Mouse (Mus musculus) midbrain, embryonic 15.5 days (tissue): ENCODE measurements at regions not wholly inside any gene's neighbourhood (a gene's known extent, or its start where the extent isn't known, plus 50 kb on each side); places are given as distances from the start of the nearest gene placed in this dataset.

Experiments
- ATAC-seq: fragments of 200-750 bp; cut with Nextera tagmentation; replicated peaks from 2 replicates; pipeline ENCODE4 v1.8.0; 2017; ENCODE audit warnings: moderate TSS enrichment
- H3K27ac ChIP-seq: fragments of 300-500 bp; sonication (generic); 2 replicates; pipeline ENCODE4 v1.5.1; 2015; ENCODE audit warnings: mild to moderate bottlenecking, inconsistent platforms
- H3K27me3 ChIP-seq: fragments of 300-500 bp; sonication (generic); replicated peaks from 2 replicates; pipeline ENCODE4 v1.6.1; 2015; ENCODE audit warnings: inconsistent platforms
- H3K36me3 ChIP-seq: fragments of 300-500 bp; sonication (generic); replicated peaks from 2 replicates; pipeline ENCODE4 v1.6.1; 2015; ENCODE audit warnings: inconsistent platforms
- H3K4me1 ChIP-seq: fragments of 300-500 bp; sonication (generic); 2 replicates; pipeline ENCODE4 v1.6.1; 2015; ENCODE audit warnings: inconsistent platforms
- H3K4me2 ChIP-seq: fragments of 300-500 bp; sonication (generic); 2 replicates; pipeline ENCODE4 v1.6.1; 2015; ENCODE audit warnings: inconsistent platforms, mild to moderate bottlenecking, moderate library complexity
- H3K4me3 ChIP-seq: fragments of 300-500 bp; sonication (generic); 2 replicates; pipeline ENCODE4 v1.5.1; 2015; ENCODE audit warnings: mild to moderate bottlenecking, inconsistent platforms
- H3K9ac ChIP-seq: fragments of 300-500 bp; sonication (generic); 2 replicates; pipeline ENCODE4 v1.6.1; 2015; ENCODE audit warnings: mild to moderate bottlenecking, inconsistent platforms
- H3K9me3 ChIP-seq: fragments of 300-500 bp; sonication (generic); 2 replicates; pipeline ENCODE4 v1.6.1; 2016; ENCODE audit warnings: inconsistent platforms
- WGBS: fragments of 180-500 bp; shearing (Covaris S2); methylation state at CpG from one replicate; pipeline ENCODE4 v1.1.7; 2015; ENCODE audit warnings: mixed read lengths; 5-methylcytosine and 5-hydroxymethylcytosine counted together

GRCm38 (mm10) chr1:120767054-120767453 is 164.8 kb downstream of the En1 start:
- 87% methylated on average over 2 of the region's 2 CpGs for WGBS
- no peaks in the 10 kb centered on the region for H3K9me3 ChIP-seq
- H3K4me3 ChIP-seq = no peak overlapping the region
- no peak overlapping the region for H3K27ac ChIP-seq
- no peaks in the 10 kb centered on the region for H3K4me1 ChIP-seq
- ATAC-seq = no peak
- no peak overlapping the region for H3K4me2 ChIP-seq
- H3K27me3 ChIP-seq = no peaks in the 10 kb centered on the region
- H3K36me3 ChIP-seq = no peaks in the 10 kb centered on the region
- H3K9ac ChIP-seq = no peak overlapping the region

GRCm38 (mm10) chr1:120771269-120771668 is 169.1 kb downstream of the En1 start:
- H3K27ac ChIP-seq = no peak overlapping the region
- no peak for ATAC-seq

GRCm38 (mm10) chr1:120776906-120777305 is 174.7 kb downstream of the En1 start:
- no peak overlapping the region for H3K4me3 ChIP-seq
- H3K27me3 ChIP-seq = no peaks in the 10 kb centered on the region
- no peak for ATAC-seq
- no peak overlapping the region for H3K27ac ChIP-seq
- H3K4me1 ChIP-seq = no peaks in the 10 kb centered on the region
- no peak overlapping the region for H3K4me2 ChIP-seq
- no peak overlapping the region for H3K9ac ChIP-seq
- H3K9me3 ChIP-seq = no peaks in the 10 kb centered on the region
- no peaks in the 10 kb centered on the region for H3K36me3 ChIP-seq
- WGBS = 80% methylated on average over 2 of the region's 2 CpGs

More at GRCm38 (mm10) chr1:120771269-120771668, 169.1 kb downstream of the En1 start:
- no peaks in the 10 kb centered on the region for H3K27me3 ChIP-seq
- no peak overlapping the region for H3K9ac ChIP-seq
- H3K4me2 ChIP-seq = no peak overlapping the region
- no peaks in the 10 kb centered on the region for H3K4me1 ChIP-seq
- H3K4me3 ChIP-seq = no peak overlapping the region
- no peaks in the 10 kb centered on the region for H3K36me3 ChIP-seq
- H3K9me3 ChIP-seq = no peaks in the 10 kb centered on the region
- 78% methylated on average over 2 of the region's 2 CpGs for WGBS

GRCm38 (mm10) chr1:120777468-120777867 is 175.2 kb downstream of the En1 start:
- H3K27me3 ChIP-seq = no peaks in the 10 kb centered on the region
- H3K4me2 ChIP-seq = no peak overlapping the region
- WGBS = 93% methylated on average over 2 of the region's 2 CpGs
- no peak overlapping the region for H3K27ac ChIP-seq
- no peaks in the 10 kb centered on the region for H3K4me1 ChIP-seq
- H3K9me3 ChIP-seq = no peaks in the 10 kb centered on the region
- no peaks in the 10 kb centered on the region for H3K36me3 ChIP-seq
- ATAC-seq = no peak
- H3K4me3 ChIP-seq = no peak overlapping the region
- no peak overlapping the region for H3K9ac ChIP-seq

- no peak overlapping the region for H3K9ac ChIP-seq
- WGBS = 71% methylated on average over 14 of the region's 14 CpGs
- H3K36me3 ChIP-seq = no peaks in the 10 kb centered on the region
- H3K4me1 ChIP-seq = no peaks in the 10 kb centered on the region
- H3K4me3 ChIP-seq = no peak overlapping the region
- H3K4me2 ChIP-seq = no peak overlapping the region
- H3K9me3 ChIP-seq = no peaks in the 10 kb centered on the region
- H3K27me3 ChIP-seq = no peaks in the 10 kb centered on the region
- H3K27ac ChIP-seq = no peak overlapping the region
- ATAC-seq = no peak
These were observed 193.0 kb downstream of the En1 start for GRCm38 (mm10) chr1:120795245-120795644.

- 12% methylated on average over 5 of the region's 5 CpGs for WGBS
- Histone ChIP-seq H3K4me3 (no peak overlapping the region), H3K9ac (no peak overlapping the region), H3K4me2 (peak overlapping the region; percentile 21; the same call in 1 of the 2 replicates), H3K27ac (0 out of 2 replicates have a peak overlapping the region, but pooled peaks have one; percentile 10), H3K9me3 (no peaks in the 10 kb centered on the region), H3K36me3 (no peaks in the 10 kb centered on the region), H3K4me1 (peaks cover 6% of the 10 kb centered on the region; the same call in 1 of the 2 replicates), H3K27me3 (no peaks in the 10 kb centered on the region)
- ATAC-seq = peak; percentile 78
These were observed 199.2 kb downstream of the En1 start for GRCm38 (mm10) chr1:120801248-120801979.

- peak; percentile 32 for ATAC-seq
These were observed 199.8 kb downstream of the En1 start for GRCm38 (mm10) chr1:120801980-120802364.

GRCm38 (mm10) chr1:120814441-120814840 is 212.2 kb downstream of the En1 start:
- Histone ChIP-seq H3K4me2 (no peak overlapping the region), H3K9me3 (no peaks in the 10 kb centered on the region), H3K27me3 (no peaks in the 10 kb centered on the region), H3K27ac (no peak overlapping the region), H3K36me3 (no peaks in the 10 kb centered on the region), H3K4me3 (no peak overlapping the region), H3K9ac (no peak overlapping the region), H3K4me1 (no peaks in the 10 kb centered on the region)
- no peak for ATAC-seq
- WGBS = 70% methylated on average over 4 of the region's 4 CpGs

More at GRCm38 (mm10) chr1:120801980-120802364, 199.8 kb downstream of the En1 start:
- H3K9me3 ChIP-seq = no peaks in the 10 kb centered on the region
- no peaks in the 10 kb centered on the region for H3K27me3 ChIP-seq
- peaks cover 6% of the 10 kb centered on the region; the same call in 1 of the 2 replicates for H3K4me1 ChIP-seq
- no peaks in the 10 kb centered on the region for H3K36me3 ChIP-seq
- H3K4me3 ChIP-seq = no peak overlapping the region
- no peak overlapping the region for H3K27ac ChIP-seq
- H3K4me2 ChIP-seq = peak overlapping the region; percentile 21; the same call in 1 of the 2 replicates
- WGBS = 44% methylated on average over 8 of the region's 8 CpGs
- no peak overlapping the region for H3K9ac ChIP-seq

- Histone ChIP-seq H3K27me3 (no peaks in the 10 kb centered on the region), H3K9me3 (no peaks in the 10 kb centered on the region), H3K9ac (no peak overlapping the region), H3K27ac (no peak overlapping the region), H3K36me3 (no peaks in the 10 kb centered on the region), H3K4me1 (no peaks in the 10 kb centered on the region), H3K4me2 (no peak overlapping the region), H3K4me3 (no peak overlapping the region)
- ATAC-seq = no peak
- 50% methylated on average over 5 of the region's 5 CpGs for WGBS
These were observed 214.1 kb downstream of the En1 start for GRCm38 (mm10) chr1:120816237-120816820.

- Histone ChIP-seq H3K4me3 (no peak overlapping the region), H3K9me3 (no peaks in the 10 kb centered on the region), H3K36me3 (no peaks in the 10 kb centered on the region), H3K27ac (no peak overlapping the region), H3K27me3 (no peaks in the 10 kb centered on the region), H3K4me2 (no peak overlapping the region), H3K4me1 (no peaks in the 10 kb centered on the region), H3K9ac (no peak overlapping the region)
- WGBS = 22% methylated on average over 1 of the region's 1 CpGs
- ATAC-seq = no peak
These were observed 215.3 kb downstream of the En1 start for GRCm38 (mm10) chr1:120817563-120817962.

GRCm38 (mm10) chr1:120831975-120832374 is 229.8 kb downstream of the En1 start:
- Histone ChIP-seq H3K9ac (no peak overlapping the region), H3K4me3 (no peak overlapping the region), H3K36me3 (no peaks in the 10 kb centered on the region), H3K4me1 (no peaks in the 10 kb centered on the region), H3K4me2 (no peak overlapping the region), H3K27ac (no peak overlapping the region), H3K9me3 (no peaks in the 10 kb centered on the region), H3K27me3 (no peaks in the 10 kb centered on the region)
- no peak for ATAC-seq
- WGBS = 59% methylated on average over 1 of the region's 1 CpGs

- Histone ChIP-seq H3K4me2 (no peak overlapping the region), H3K9ac (no peak overlapping the region), H3K27me3 (no peaks in the 10 kb centered on the region), H3K27ac (no peak overlapping the region), H3K9me3 (no peaks in the 10 kb centered on the region), H3K4me1 (no peaks in the 10 kb centered on the region), H3K36me3 (no peaks in the 10 kb centered on the region), H3K4me3 (no peak overlapping the region)
- ATAC-seq = no peak
- 78% methylated on average over 7 of the region's 7 CpGs for WGBS
These were observed 240.4 kb downstream of the En1 start for GRCm38 (mm10) chr1:120842596-120842995.

GRCm38 (mm10) chr1:120846146-120846545 is 243.9 kb downstream of the En1 start:
- Histone ChIP-seq H3K4me2 (no peak overlapping the region), H3K27ac (no peak overlapping the region), H3K9ac (no peak overlapping the region), H3K9me3 (no peaks in the 10 kb centered on the region), H3K4me3 (no peak overlapping the region), H3K4me1 (no peaks in the 10 kb centered on the region), H3K27me3 (no peaks in the 10 kb centered on the region), H3K36me3 (no peaks in the 10 kb centered on the region)
- WGBS = 71% methylated on average over 2 of the region's 2 CpGs
- ATAC-seq = no peak
